Mouse (Mus musculus): ENCODE data around the gene 4930412O13Rik. TPM values are rescaled to one million over a fixed set of nuclear protein-coding genes. Genes with fewer than 3 reads are reported as not detected.
A peak's percentile ranks its signal among the peaks of the same experiment; 100 is the strongest.

Gene 4930412O13Rik
- total RNA-seq (2014; rRNA removed) (0.11 and 0.66 TPM in 2 replicates), polyA plus RNA-seq (2015; fragmentation: Nextera tagmentation; extraction: Ambion mirVana) (2.0 TPM in 2 replicates)

- no peaks in the 10 kb centered on the region for H3K9me3 ChIP-seq (ENCODE audit: low read length)
- H3K4me1 ChIP-seq (ENCODE audit: insufficient read depth, low read length) = no peaks in the 10 kb centered on the region
- peak within 1 kb of the TSS; percentile 71 for H3K4me2 ChIP-seq (ENCODE audit: low read depth, low read length, poor library complexity, severe bottlenecking)
- 0% methylated on average over 28 of the region's 35 CpGs for WGBS
- no peaks in the 10 kb centered on the region for H3K36me3 ChIP-seq (ENCODE audit: insufficient read depth, low read length)
- H3K27me3 ChIP-seq (ENCODE audit: insufficient read depth, low read length) = peaks cover 22% of the 10 kb centered on the region
- DNase-seq (ENCODE audit: low spot score) (no peak), ATAC-seq (ENCODE audit: low FRiP score) (no peak)
- peak within 1 kb of the TSS; percentile 61 for H3K9ac ChIP-seq (replicated peaks; ENCODE audit: low read length, poor library complexity, severe bottlenecking)
- H3K27ac ChIP-seq (ENCODE audit: low read depth, low read length) = peak within 1 kb of the TSS; percentile 83
- H3K4me3 ChIP-seq (ENCODE audit: low read depth, low read length) = peak within 1 kb of the TSS; percentile 43
- TF ChIP-seq CTCF (IDR thresholded peaks at IDR 0.05) = no peak
Observed at GRCm38 (mm10) chr2:9881051-9881591, at the start of gene 4930412O13Rik. TSS of gene 4930412O13Rik (plus strand) at chr2:9881252.

- H3K36me3 ChIP-seq (ENCODE audit: insufficient read depth, low read length) = no peaks in the 10 kb centered on the region
- 86% methylated on average over 7 of the region's 7 CpGs for WGBS
- no peak for ATAC-seq (ENCODE audit: low FRiP score)
Observed at GRCm38 (mm10) chr2:9833712-9834111, 47.3 kb upstream of the 4930412O13Rik start.

DNA sequence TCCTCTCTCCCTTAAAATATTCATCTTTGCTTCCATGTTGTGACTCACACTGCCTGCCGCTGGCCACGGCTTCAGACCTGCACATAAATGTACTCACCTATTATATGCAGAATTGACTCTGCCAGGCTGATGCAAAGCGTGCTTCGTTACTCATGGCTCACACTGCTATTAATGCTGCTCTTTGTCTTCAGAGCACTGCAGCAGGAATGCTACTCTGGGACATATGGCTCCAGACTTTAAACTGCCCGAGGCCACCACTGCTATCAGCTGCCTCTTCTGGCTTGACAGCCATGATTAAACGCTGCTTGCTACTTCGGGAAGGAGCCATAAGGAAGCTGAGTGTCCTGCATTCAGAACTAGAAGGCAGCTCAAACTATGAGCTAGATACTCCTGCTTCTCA, 45.9 kb upstream of the 4930412O13Rik start:
- peaks cover 4% of the 10 kb centered on the region; the same call in 1 of the 2 replicates for H3K9me3 ChIP-seq (ENCODE audit: low read length)
- H3K4me3 ChIP-seq (ENCODE audit: low read depth, low read length) = no peak overlapping the region
- no peaks in the 10 kb centered on the region for H3K4me1 ChIP-seq (ENCODE audit: insufficient read depth, low read length)
- H3K4me2 ChIP-seq (ENCODE audit: low read depth, low read length, poor library complexity, severe bottlenecking) = no peak overlapping the region
- no peak overlapping the region for H3K9ac ChIP-seq (replicated peaks; ENCODE audit: low read length, poor library complexity, severe bottlenecking)
- no peak overlapping the region for H3K27ac ChIP-seq (ENCODE audit: low read depth, low read length)
- no peaks in the 10 kb centered on the region for H3K27me3 ChIP-seq (ENCODE audit: insufficient read depth, low read length)
- H3K36me3 ChIP-seq (ENCODE audit: insufficient read depth, low read length) = no peaks in the 10 kb centered on the region
- WGBS = 63% methylated on average over 7 of the region's 7 CpGs
- peak; percentile 43 for DNase-seq (ENCODE audit: low spot score)
- TF ChIP-seq CTCF (IDR thresholded peaks at IDR 0.05) = no peak
- ATAC-seq (ENCODE audit: low FRiP score) = no peak

More at GRCm38 (mm10) chr2:9833712-9834111, 47.3 kb upstream of the 4930412O13Rik start:
- H3K4me3 ChIP-seq (ENCODE audit: low read depth, low read length) = no peak overlapping the region
- no peaks in the 10 kb centered on the region for H3K27me3 ChIP-seq (ENCODE audit: insufficient read depth, low read length)
- no peaks in the 10 kb centered on the region for H3K9me3 ChIP-seq (ENCODE audit: low read length)
- no peak for DNase-seq (ENCODE audit: low spot score)
- no peak overlapping the region for H3K9ac ChIP-seq (replicated peaks; ENCODE audit: low read length, poor library complexity, severe bottlenecking)
- no peak overlapping the region for H3K27ac ChIP-seq (ENCODE audit: low read depth, low read length)
- no peaks in the 10 kb centered on the region for H3K4me1 ChIP-seq (ENCODE audit: insufficient read depth, low read length)
- no peak for TF ChIP-seq CTCF (IDR thresholded peaks at IDR 0.05)
- no peak overlapping the region for H3K4me2 ChIP-seq (ENCODE audit: low read depth, low read length, poor library complexity, severe bottlenecking)

GRCm38 (mm10) chr2:9852851-9853576, 28.0 kb upstream of the 4930412O13Rik start:
- H3K9me3 ChIP-seq (ENCODE audit: low read length) = no peaks in the 10 kb centered on the region
- TF ChIP-seq CTCF (IDR thresholded peaks at IDR 0.05) = no peak
- WGBS = 20% methylated on average over 13 of the region's 13 CpGs
- H3K36me3 ChIP-seq (ENCODE audit: insufficient read depth, low read length) = no peaks in the 10 kb centered on the region
- ATAC-seq (ENCODE audit: low FRiP score) = no peak
- peak; percentile 15 for DNase-seq (ENCODE audit: low spot score)
- H3K27ac ChIP-seq (ENCODE audit: low read depth, low read length) = no peak overlapping the region
- H3K4me2 ChIP-seq (ENCODE audit: low read depth, low read length, poor library complexity, severe bottlenecking) = 0 out of 2 replicates have a peak overlapping the region, but pooled peaks have one; percentile 9
- H3K9ac ChIP-seq (replicated peaks; ENCODE audit: low read length, poor library complexity, severe bottlenecking) = no peak overlapping the region
- no peak overlapping the region for H3K4me3 ChIP-seq (ENCODE audit: low read depth, low read length)
- H3K27me3 ChIP-seq (ENCODE audit: insufficient read depth, low read length) = no peaks in the 10 kb centered on the region
- no peaks in the 10 kb centered on the region; the same call in 1 of the 2 replicates for H3K4me1 ChIP-seq (ENCODE audit: insufficient read depth, low read length)

DNA sequence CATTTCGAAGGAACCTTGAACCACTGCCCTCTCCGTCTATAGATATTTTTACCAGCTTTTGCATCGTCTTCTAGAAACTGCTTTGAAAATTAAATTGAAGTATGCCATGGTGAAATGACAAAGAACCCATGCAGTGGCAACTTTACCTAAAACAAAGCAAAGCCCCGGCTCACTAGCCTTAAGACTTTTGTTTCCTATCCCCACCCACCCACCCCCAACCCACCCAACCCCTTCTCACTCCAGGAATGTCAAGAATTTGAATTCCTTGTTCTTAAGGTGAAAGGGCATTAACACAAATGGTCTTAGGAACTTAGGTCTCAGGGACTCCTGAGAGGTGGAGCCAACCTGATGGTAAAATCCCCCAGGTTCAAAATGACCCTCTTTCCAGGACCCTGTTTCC, 25.2 kb upstream of the 4930412O13Rik start:
- WGBS = 52% methylated on average over 4 of the region's 4 CpGs
- H3K4me2 ChIP-seq (ENCODE audit: low read depth, low read length, poor library complexity, severe bottlenecking) = no peak overlapping the region
- H3K9ac ChIP-seq (replicated peaks; ENCODE audit: low read length, poor library complexity, severe bottlenecking) = no peak overlapping the region
- no peak for TF ChIP-seq CTCF (IDR thresholded peaks at IDR 0.05)
- no peaks in the 10 kb centered on the region for H3K9me3 ChIP-seq (ENCODE audit: low read length)
- DNase-seq (ENCODE audit: low spot score) (no peak), ATAC-seq (ENCODE audit: low FRiP score) (no peak)
- H3K4me3 ChIP-seq (ENCODE audit: low read depth, low read length) = no peak overlapping the region
- H3K36me3 ChIP-seq (ENCODE audit: insufficient read depth, low read length) = no peaks in the 10 kb centered on the region
- H3K27ac ChIP-seq (ENCODE audit: low read depth, low read length) = no peak overlapping the region
- no peaks in the 10 kb centered on the region for H3K27me3 ChIP-seq (ENCODE audit: insufficient read depth, low read length)
- no peaks in the 10 kb centered on the region; the same call in 1 of the 2 replicates for H3K4me1 ChIP-seq (ENCODE audit: insufficient read depth, low read length)

DNA sequence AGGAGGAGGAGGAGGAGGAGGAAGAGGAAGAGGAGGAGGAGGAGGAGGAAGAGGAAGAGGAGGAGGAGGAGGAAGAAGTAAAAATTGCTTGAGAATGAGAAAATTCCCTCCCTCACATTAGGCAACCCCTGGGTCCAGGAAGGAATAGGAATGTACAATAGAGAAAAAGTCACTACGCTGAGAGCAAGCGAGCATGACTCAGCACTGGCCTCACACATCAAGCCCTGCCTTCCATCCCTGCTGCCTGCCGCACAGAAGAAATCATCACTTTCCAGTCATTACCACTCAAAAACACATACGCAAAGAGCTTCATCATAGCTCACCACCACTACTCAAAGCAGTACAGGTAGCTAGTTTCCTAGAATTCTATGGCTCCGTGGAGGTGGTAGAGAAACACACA, 20.4 kb upstream of the 4930412O13Rik start:
- Histone ChIP-seq H3K27ac (ENCODE audit: low read depth, low read length) (no peak overlapping the region), H3K4me1 (ENCODE audit: insufficient read depth, low read length) (no peaks in the 10 kb centered on the region), H3K9ac (replicated peaks; ENCODE audit: low read length, poor library complexity, severe bottlenecking) (no peak overlapping the region), H3K9me3 (ENCODE audit: low read length) (no peaks in the 10 kb centered on the region), H3K4me3 (ENCODE audit: low read depth, low read length) (no peak overlapping the region), H3K27me3 (ENCODE audit: insufficient read depth, low read length) (no peaks in the 10 kb centered on the region), H3K4me2 (ENCODE audit: low read depth, low read length, poor library complexity, severe bottlenecking) (no peak overlapping the region), H3K36me3 (ENCODE audit: insufficient read depth, low read length) (no peaks in the 10 kb centered on the region)
- DNase-seq (ENCODE audit: low spot score) (no peak), ATAC-seq (ENCODE audit: low FRiP score) (no peak)
- 76% methylated on average over 5 of the region's 5 CpGs for WGBS
- TF ChIP-seq CTCF (IDR thresholded peaks at IDR 0.05) = no peak

All from midbrain, postnatal 0 days (tissue).